In the genomic region with DNA sequence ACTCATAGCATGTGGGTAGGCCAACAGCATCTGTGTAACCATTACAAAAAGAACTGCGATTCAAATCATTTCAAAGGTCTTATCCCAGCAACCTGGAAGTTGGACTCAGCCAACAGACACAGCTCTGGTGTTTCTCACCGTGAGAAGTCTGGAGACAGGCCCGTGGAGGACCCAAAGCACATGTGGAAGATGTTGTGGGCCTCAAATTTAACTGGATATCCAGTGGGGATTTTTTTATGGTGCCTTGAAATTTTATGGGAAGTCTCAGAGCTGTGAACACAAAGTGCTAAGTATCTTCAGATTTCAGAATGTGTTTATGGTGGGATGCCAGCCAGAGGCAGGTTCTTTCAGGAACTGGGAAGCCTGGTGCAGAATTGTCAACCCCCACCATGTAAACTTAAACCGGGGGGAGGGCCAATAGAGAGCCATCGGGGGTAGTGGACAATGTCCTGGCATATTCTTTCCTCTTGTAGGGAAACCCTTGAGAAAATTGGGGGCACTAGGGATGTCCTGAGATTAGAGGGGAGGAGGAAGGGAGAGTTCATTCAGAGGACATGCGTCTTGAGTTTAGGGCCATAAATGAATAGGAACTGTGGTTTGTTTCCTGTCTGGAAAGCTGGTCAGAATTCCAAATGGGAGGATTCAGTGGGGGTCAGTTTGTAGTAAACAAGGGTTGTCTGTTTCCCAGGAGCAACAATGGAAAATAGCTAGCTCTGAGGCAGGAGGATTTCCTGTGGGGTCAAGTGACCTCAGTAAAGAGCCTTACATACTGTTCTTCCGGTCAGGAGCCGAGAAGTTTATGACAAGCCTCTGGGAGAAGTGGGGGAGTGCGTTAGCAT, we compare ENCODE assay signal across 14 mouse cellular contexts. TPM values are rescaled to one million over a fixed set of nuclear protein-coding genes. Genes with fewer than 3 reads are reported as not detected.
A peak's percentile ranks its signal among the peaks of the same experiment; 100 is the strongest.
DNase-seq lines count a peak whose midpoint lies in the region; ATAC-seq and TF ChIP-seq lines count a peak whose summit lies in the region.
"Had no signal": no experiment of that assay in that cellular context is flagged by ENCODE, and none has a peak within 500 bp of the region (broad histone marks: within the 10 kb centered on the region; RNA-seq: fewer than 3 reads in every experiment).

No protein-coding gene starts in this region.

- H3K27me3 ChIP-seq in kidney, adult 2 months (replicated peaks; ENCODE audit: control insufficient read depth, insufficient read depth, low read length) = no peaks in the 10 kb centered on the region
- H3K27me3 ChIP-seq in embryonic facial prominence, embryonic 14.5 days (replicated peaks; ENCODE audit: control insufficient read depth, insufficient read depth, low read length) = no peaks in the 10 kb centered on the region
- H3K27me3 ChIP-seq in limb, embryonic 12.5 days = no peaks in the 10 kb centered on the region
- H3K27me3 ChIP-seq: hindbrain, embryonic 13.5 days; neural tube, embryonic 15.5 days had no signal

- DNase-seq in kidney, adult 2 months = peak; percentile 25
- no peak for DNase-seq in kidney, postnatal 25 days
- peak; percentile 35 for DNase-seq in embryo, embryonic 10.5 days (ENCODE audit: low spot score)
- peak; percentile 79 for DNase-seq in embryonic facial prominence, embryonic 14.5 days (ENCODE audit: low spot score)
- no peak for DNase-seq in gastrocnemius, postnatal 25 days
- no peak for DNase-seq in right cerebral cortex, postnatal 25 days
- DNase-seq: adrenal gland, postnatal 14 days; layer of hippocampus, adult 9-11 months; left cerebral cortex, postnatal 4 days had no signal

- no peaks in the 10 kb centered on the region for H3K4me1 ChIP-seq in kidney, adult 2 months (ENCODE audit: control insufficient read depth, insufficient read depth, low read length)
- H3K4me1 ChIP-seq in embryonic facial prominence, embryonic 14.5 days (ENCODE audit: control insufficient read depth, insufficient read depth, low read length) = peaks cover 23% of the 10 kb centered on the region; the same call in 1 of the 2 replicates
- H3K4me1 ChIP-seq in limb, embryonic 12.5 days (replicated peaks) = peaks cover 37% of the 10 kb centered on the region
- H3K4me1 ChIP-seq: hindbrain, embryonic 13.5 days; neural tube, embryonic 15.5 days had no signal

- no peak overlapping the region for H3K9ac ChIP-seq in embryonic facial prominence, embryonic 14.5 days (ENCODE audit: low read depth, low read length)
- no peak overlapping the region for H3K9ac ChIP-seq in limb, embryonic 12.5 days (replicated peaks)
- H3K9ac ChIP-seq: hindbrain, embryonic 13.5 days; neural tube, embryonic 15.5 days had no signal

- H3K27ac ChIP-seq in kidney, adult 2 months (ENCODE audit: insufficient read depth, low read depth, low read length) = no peak overlapping the region
- peak overlapping the region; percentile 45; the same call in 1 of the 2 replicates for H3K27ac ChIP-seq in embryonic facial prominence, embryonic 14.5 days (replicated peaks; ENCODE audit: low read depth, low read length)
- H3K27ac ChIP-seq in limb, embryonic 12.5 days = peak overlapping the region; percentile 83
- H3K27ac ChIP-seq: hindbrain, embryonic 13.5 days; neural tube, embryonic 15.5 days had no signal

- ATAC-seq in embryonic facial prominence, embryonic 14.5 days (ENCODE audit: low read depth) = peak; percentile 48; the same call in 1 of the 2 replicates
- peak; percentile 48 for ATAC-seq in limb, embryonic 12.5 days (ENCODE audit: insufficient number of reproducible peaks, insufficient read depth, low FRiP score, low TSS enrichment, low read depth)
- ATAC-seq in frontal cortex, adult (ENCODE audit: low TSS enrichment) = no peak
- ATAC-seq: CD4-positive, CD25-positive, alpha-beta regulatory T cell, adult 4 months had no signal

- no peak for TF ChIP-seq POLR2A in kidney, adult 2 months (IDR thresholded peaks at IDR 0.05; ENCODE audit: low read depth, low read length)

- H3K9me3 ChIP-seq in embryonic facial prominence, embryonic 14.5 days (ENCODE audit: control insufficient read depth, low read length) = no peaks in the 10 kb centered on the region
- H3K9me3 ChIP-seq in limb, embryonic 12.5 days = no peaks in the 10 kb centered on the region
- H3K9me3 ChIP-seq: hindbrain, embryonic 13.5 days; neural tube, embryonic 15.5 days had no signal

- TF ChIP-seq CTCF in kidney, adult 2 months (conservative IDR thresholded peaks at IDR 0.05; ENCODE audit: insufficient read depth, insufficient read length, low read depth, low read length) = no peak

- no peaks in the 10 kb centered on the region for H3K36me3 ChIP-seq in kidney, adult 2 months (ENCODE audit: control insufficient read depth, insufficient read depth, low read length)
- no peaks in the 10 kb centered on the region for H3K36me3 ChIP-seq in embryonic facial prominence, embryonic 14.5 days (ENCODE audit: control insufficient read depth, insufficient read depth, low read length)
- H3K36me3 ChIP-seq in limb, embryonic 12.5 days = no peaks in the 10 kb centered on the region
- H3K36me3 ChIP-seq: hindbrain, embryonic 13.5 days; neural tube, embryonic 15.5 days had no signal

- H3K4me2 ChIP-seq in embryonic facial prominence, embryonic 14.5 days (ENCODE audit: low read depth, low read length) = no peak overlapping the region
- H3K4me2 ChIP-seq in limb, embryonic 12.5 days = peak overlapping the region; percentile 31
- H3K4me2 ChIP-seq: hindbrain, embryonic 13.5 days; neural tube, embryonic 15.5 days had no signal

- H3K4me3 ChIP-seq in kidney, adult 2 months (ENCODE audit: insufficient read depth, low read depth, low read length) = no peak overlapping the region
- no peak overlapping the region for H3K4me3 ChIP-seq in embryonic facial prominence, embryonic 14.5 days (ENCODE audit: low read depth, low read length)
- no peak overlapping the region for H3K4me3 ChIP-seq in limb, embryonic 12.5 days (replicated peaks)
- H3K4me3 ChIP-seq: hindbrain, embryonic 13.5 days; neural tube, embryonic 15.5 days had no signal

- WGBS in kidney, adult 2 months = 52% methylated on average over 9 of the region's 9 CpGs
- WGBS in embryonic facial prominence, embryonic 14.5 days = 45% methylated on average over 9 of the region's 9 CpGs
- 15% methylated on average over 9 of the region's 9 CpGs for WGBS in limb, embryonic 12.5 days

RNA-seq across cellular contexts. Expression of a gene that starts 41.5 kb away (rescaled TPM):
- polyA plus RNA-seq in kidney, adult 2 months (2012; rRNA removed) = 20.0 and 21.1 TPM in 2 replicates
- polyA plus RNA-seq in embryonic facial prominence, embryonic 14.5 days (2014; fragmentation: Nextera tagmentation; extraction: Ambion mirVana) = 185 and 227 TPM in 2 replicates
- 436 and 444 TPM in 2 replicates for polyA plus RNA-seq in limb, embryonic 12.5 days (2016; fragmentation: Nextera tagmentation; extraction: Ambion mirVana)
- total RNA-seq in gastrocnemius, postnatal 25 days (2021) = 10 to 100 TPM; 43.5 to 46.7 TPM

Comparison
In these comparisons a context has a peak if more than half of its experiments do, and no peak if none do; other contexts are left out.
1. DNase-seq: peak in kidney, adult 2 months (single experiment), embryo, embryonic 10.5 days (single experiment) and embryonic facial prominence, embryonic 14.5 days (single experiment); none in kidney, postnatal 25 days (0 of 2), gastrocnemius, postnatal 25 days (single experiment) and right cerebral cortex, postnatal 25 days (single experiment).